Mouse (Mus musculus): ENCODE measurements around the gene Lpin2. TPM values are rescaled to one million over a fixed set of nuclear protein-coding genes. Genes with fewer than 3 reads are reported as not detected.
A peak's percentile ranks its signal among the peaks of the same experiment; 100 is the strongest.

The Lpin2 gene
- total RNA-seq, 2 experiments from 2014 or later = 81.0 to 85.1 TPM

GRCm38 (mm10) chr17:71221383-71221782 lies 39.0 kb downstream of the Lpin2 start:
- no peak for DNase-seq (ENCODE audit: low spot score in 2 of 2)
- intact Hi-C loops (cut with DNase I) = no loop called here

- DNase-seq (ENCODE audit: low spot score in 2 of 2) = peak in 1 of 2 experiments; percentile 37
- intact Hi-C loops (cut with DNase I) = no loop called here
Observed at GRCm38 (mm10) chr17:71223676-71224075, 41.3 kb downstream of the Lpin2 start.

GRCm38 (mm10) chr17:71224521-71224920 lies 42.2 kb downstream of the Lpin2 start:
- intact Hi-C loops (cut with DNase I) = no loop called here
- no peak for DNase-seq (ENCODE audit: low spot score in 2 of 2)

GRCm38 (mm10) chr17:71225091-71225490 lies 42.7 kb downstream of the Lpin2 start:
- intact Hi-C loops (cut with DNase I) = no loop called here
- DNase-seq (ENCODE audit: low spot score in 2 of 2) = no peak

- intact Hi-C loops (cut with DNase I) = no loop called here
- DNase-seq (ENCODE audit: low spot score in 2 of 2) = no peak
Observed at GRCm38 (mm10) chr17:71227128-71227895, 45.0 kb downstream of the Lpin2 start.

GRCm38 (mm10) chr17:71228651-71229050 lies 46.3 kb downstream of the Lpin2 start:
- DNase-seq (ENCODE audit: low spot score in 2 of 2) = peak in 1 of 2 experiments; percentile 50
- intact Hi-C loops (cut with DNase I) = no loop called here

GRCm38 (mm10) chr17:71230108-71230709 lies 47.8 kb downstream of the Lpin2 start:
- no peak for DNase-seq (ENCODE audit: low spot score in 2 of 2)
- intact Hi-C loops (cut with DNase I) = no loop called here

- DNase-seq (ENCODE audit: low spot score in 2 of 2) = no peak
- intact Hi-C loops (cut with DNase I) = no loop called here
Observed at GRCm38 (mm10) chr17:71231998-71232397, 49.6 kb downstream of the Lpin2 start.

- intact Hi-C loops (cut with DNase I) = no loop called here
- no peak for DNase-seq (ENCODE audit: low spot score in 2 of 2)
Observed at GRCm38 (mm10) chr17:71233210-71233609, 50.9 kb downstream of the Lpin2 start.

- DNase-seq (ENCODE audit: low spot score in 2 of 2) = no peak
- intact Hi-C loops (cut with DNase I) = no loop called here
Observed at GRCm38 (mm10) chr17:71234041-71234594, 51.8 kb downstream of the Lpin2 start.

GRCm38 (mm10) chr17:71235229-71235958 lies 53.0 kb downstream of the Lpin2 start:
- DNase-seq (ENCODE audit: low spot score in 2 of 2) = no peak
- intact Hi-C loops (cut with DNase I) = no loop called here

GRCm38 (mm10) chr17:71238494-71238893 lies 56.1 kb downstream of the Lpin2 start:
- DNase-seq (ENCODE audit: low spot score in 2 of 2) = no peak
- intact Hi-C loops (cut with DNase I) = no loop called here

- intact Hi-C loops (cut with DNase I) = no loop called here
- no peak for DNase-seq (ENCODE audit: low spot score in 2 of 2)
Observed at GRCm38 (mm10) chr17:71240811-71241210, 58.5 kb downstream of the Lpin2 start.

- no peak for DNase-seq (ENCODE audit: low spot score in 2 of 2)
- intact Hi-C loops (cut with DNase I) = no loop called here
Observed at GRCm38 (mm10) chr17:71242666-71243065, 60.3 kb downstream of the Lpin2 start.

- DNase-seq (ENCODE audit: low spot score in 2 of 2) = no peak
- intact Hi-C loops (cut with DNase I) = no loop called here
Observed at GRCm38 (mm10) chr17:71245133-71245532, 62.8 kb downstream of the Lpin2 start.

- no peak for DNase-seq (ENCODE audit: low spot score in 2 of 2)
- intact Hi-C loops (cut with DNase I) = no loop called here
Observed at GRCm38 (mm10) chr17:71246022-71246421, 63.7 kb downstream of the Lpin2 start.

GRCm38 (mm10) chr17:71248963-71249362 lies 66.6 kb downstream of the Lpin2 start:
- DNase-seq (ENCODE audit: low spot score in 2 of 2) = peak; percentile 37 to 85

GRCm38 (mm10) chr17:71250046-71250445 lies 67.7 kb downstream of the Lpin2 start:
- intact Hi-C loops (cut with DNase I) = no loop called here
- no peak for DNase-seq (ENCODE audit: low spot score in 2 of 2)

More at GRCm38 (mm10) chr17:71248963-71249362, 66.6 kb downstream of the Lpin2 start:
- intact Hi-C loops (cut with DNase I) = no loop called here

- intact Hi-C loops (cut with DNase I) = no loop called here
- peak; percentile 30 to 86 for DNase-seq (ENCODE audit: low spot score in 2 of 2)
Observed at GRCm38 (mm10) chr17:71250819-71251600, 68.7 kb downstream of the Lpin2 start.

Measured in left cerebral cortex, postnatal 25 days (tissue).